Mouse (Mus musculus): ENCODE measurements around the gene Pid1.

GRCm38 (mm10) chr1:84278359-84279255, 85.4 kb downstream of the Pid1 start:
- no peak for TF ChIP-seq CTCF (IDR thresholded peaks at IDR 0.05; ENCODE audit: low read depth, low read length)
- no peak for TF ChIP-seq POLR2A (IDR thresholded peaks at IDR 0.05; ENCODE audit: extremely low read depth, insufficient read depth, low read length)
